Mouse (Mus musculus) skeletal muscle tissue, adult 2 months (tissue): ENCODE results near the gene D630039A03Rik.
"Not testable (repeated sequence)": the region's sequence is repeated elsewhere in the genome, so short reads cannot be mapped to it uniquely, and the experiment has no call there.

Experiments used
- DNase-seq: peaks from one replicate; pipeline ENCODE4 v3.0.0-alpha.2; 2012; ENCODE audit warnings: low read depth, low spot score

Gene D630039A03Rik

DNA sequence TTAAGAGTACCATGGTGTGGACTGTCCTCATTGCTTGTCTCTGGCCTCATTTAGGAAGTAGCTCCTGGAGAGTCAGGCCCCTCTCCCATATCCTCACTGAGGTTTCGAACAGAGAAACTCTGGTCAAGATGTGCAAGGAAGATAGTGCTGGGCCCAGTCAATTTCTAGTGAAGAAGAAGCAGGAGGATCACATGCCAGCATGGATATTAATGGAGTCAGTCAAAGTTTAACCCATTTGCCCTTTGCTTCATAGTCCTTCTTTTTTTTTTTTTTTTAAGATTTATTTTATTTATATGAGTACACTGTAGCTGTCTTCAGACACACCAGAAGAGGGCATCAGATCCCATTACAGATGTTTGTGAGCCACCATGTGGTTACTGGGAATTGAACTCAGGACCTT lies 27.1 kb downstream of the D630039A03Rik start:
- DNase-seq = not testable (repeated sequence)

DNA sequence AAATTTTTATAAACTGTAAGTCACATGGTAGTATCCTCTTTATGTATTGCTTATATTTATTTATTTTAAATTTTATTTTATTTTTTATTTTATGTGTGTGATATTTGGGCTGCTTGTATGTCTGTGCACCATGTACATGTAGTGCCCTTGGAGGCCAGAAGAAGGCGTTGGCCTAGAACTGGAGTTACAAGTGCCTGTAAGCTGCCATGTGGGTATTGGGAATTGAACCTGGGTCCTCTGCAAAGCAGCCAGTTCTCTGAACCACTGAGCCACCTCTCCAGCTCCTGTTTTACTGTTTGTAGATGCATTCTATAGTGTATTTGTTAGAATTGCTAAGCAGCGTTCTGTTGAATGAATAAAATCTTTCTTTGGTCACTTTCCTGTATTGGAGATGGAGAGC lies 27.9 kb downstream of the D630039A03Rik start:
- DNase-seq = no peak

DNA sequence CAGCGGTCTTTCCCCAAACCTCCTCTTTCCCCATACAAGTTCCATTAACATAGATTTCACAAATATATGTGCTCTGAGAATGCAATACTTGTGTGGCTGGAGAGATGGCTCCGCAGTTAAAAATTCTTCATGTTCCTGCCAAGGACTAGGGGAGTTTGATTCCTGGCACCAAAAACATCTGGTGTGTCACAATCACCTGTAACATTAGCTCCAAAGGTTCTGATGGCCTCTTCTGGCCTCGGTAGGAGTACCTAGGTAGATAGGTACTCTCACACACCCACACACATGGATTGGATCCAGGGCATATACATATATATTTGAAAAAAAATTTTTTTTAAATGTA lies 29.2 kb downstream of the D630039A03Rik start:
- no peak for DNase-seq

DNA sequence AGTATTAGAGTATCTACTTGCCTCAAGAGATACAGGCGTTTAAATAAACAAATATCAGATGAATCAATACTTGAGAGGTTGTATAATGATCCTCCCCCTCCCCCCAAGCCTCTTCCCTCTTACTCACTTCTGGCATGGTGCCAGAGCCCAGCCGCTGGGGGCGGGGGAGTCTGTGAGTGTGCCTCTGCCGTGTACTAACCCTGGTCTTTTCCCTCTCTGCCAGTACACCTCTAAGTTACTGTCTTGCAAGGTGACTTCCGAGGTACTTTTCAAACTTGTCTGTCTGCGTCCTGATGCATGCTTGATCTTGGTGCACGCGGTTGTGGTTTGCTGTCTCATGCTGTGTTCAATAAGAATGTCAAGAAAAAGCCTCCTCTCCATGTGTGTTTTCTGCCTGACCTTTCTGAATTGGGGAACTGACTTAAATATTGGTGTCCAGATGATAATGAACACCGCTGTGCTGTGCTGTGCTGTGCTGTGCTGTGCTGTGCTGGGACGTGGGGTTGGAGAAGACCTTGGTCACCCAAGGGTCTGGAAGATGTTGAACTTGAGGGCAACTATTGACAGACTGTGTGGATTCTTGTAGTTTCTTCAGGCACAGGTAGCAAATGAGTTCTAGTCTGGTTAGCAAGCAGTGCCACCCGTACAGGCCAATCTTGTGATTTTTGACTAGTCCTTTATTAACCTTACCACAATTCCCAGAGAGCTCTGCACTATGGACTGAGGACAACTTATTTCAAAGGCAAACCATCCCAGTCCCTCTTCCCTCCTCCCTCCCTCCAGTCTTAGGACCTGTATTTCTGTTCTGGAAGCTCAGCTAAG lies 29.8 kb downstream of the D630039A03Rik start:
- DNase-seq = no peak

DNA sequence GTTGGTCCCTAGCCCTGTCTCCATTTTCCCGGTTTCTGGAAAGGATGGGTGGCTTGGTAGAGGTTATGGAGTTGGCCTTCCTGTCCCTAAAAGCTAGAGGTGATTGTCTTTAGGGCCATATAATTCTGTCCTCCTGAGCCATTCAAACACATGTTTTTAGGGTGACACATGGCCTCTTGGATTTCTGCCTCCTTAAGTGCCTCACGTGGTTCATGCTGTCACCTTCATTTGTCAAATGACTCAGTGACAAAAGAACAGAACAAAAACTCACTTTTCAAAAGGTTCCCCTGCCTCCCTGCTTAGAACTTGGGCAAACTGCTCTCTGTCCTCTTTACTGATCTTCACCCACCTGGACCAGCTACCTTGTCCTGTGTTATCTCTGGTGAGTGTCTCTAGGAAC lies 30.9 kb downstream of the D630039A03Rik start:
- no peak for DNase-seq

DNA sequence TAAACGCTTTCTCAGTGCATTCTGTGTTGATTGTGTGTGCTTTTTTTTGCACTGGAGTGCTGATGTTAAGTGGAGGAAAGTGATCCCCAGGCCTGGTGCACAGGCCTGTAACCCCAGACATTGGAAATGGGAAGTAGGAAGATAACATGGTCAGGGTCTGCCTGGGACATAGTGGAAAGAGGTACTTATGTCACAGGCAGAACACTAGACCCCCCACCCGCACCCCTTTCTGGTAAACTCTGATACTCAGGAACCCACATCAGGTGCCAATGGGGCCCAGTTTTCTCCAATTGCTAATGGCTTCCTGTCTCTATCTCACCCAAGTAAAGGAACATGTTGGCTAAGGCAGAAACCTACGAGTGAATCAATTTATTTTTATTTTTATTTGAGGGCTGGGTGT lies 31.6 kb downstream of the D630039A03Rik start:
- DNase-seq = no peak

DNA sequence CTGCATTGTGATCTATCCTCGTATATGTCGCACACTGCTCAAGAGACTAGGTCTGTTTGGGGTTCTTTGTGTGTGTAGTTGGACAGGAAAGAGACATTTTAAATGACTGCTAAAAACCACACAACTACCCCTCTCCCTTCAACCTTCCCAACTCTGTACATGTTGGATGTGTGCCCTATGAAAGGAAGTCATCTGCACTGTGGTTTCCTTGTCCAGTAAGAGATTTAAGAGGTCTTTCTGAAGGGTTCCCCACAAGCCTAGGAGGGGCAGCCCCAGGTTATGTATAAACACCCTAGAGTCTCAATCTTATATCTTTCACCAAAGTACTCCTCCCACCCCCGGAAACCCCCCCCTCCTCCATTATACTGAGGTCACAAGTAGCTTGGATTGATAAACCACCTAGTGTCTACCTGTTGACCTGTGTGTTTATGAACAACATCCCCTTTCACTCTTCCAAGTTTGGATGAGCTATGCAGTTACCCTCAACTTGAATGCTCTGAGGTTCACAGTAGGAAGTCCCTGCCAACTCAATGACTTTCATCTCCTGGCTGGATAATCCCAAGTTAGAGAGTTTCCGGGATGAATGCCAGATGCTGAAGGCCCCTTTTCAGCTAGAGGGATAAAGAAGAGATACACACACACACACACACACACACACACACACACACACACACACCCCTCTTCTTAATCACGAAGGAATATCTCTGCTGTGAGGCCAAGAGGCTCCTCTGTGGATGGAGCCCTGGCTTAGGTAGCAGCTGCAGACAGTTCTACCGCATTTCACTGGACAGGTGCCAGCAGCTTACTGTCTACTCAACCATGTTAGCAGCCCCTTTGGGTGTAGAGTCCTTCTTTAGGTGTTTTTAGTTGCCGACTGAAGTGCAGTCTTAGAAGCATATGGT lies 32.3 kb downstream of the D630039A03Rik start:
- DNase-seq = no peak

DNA sequence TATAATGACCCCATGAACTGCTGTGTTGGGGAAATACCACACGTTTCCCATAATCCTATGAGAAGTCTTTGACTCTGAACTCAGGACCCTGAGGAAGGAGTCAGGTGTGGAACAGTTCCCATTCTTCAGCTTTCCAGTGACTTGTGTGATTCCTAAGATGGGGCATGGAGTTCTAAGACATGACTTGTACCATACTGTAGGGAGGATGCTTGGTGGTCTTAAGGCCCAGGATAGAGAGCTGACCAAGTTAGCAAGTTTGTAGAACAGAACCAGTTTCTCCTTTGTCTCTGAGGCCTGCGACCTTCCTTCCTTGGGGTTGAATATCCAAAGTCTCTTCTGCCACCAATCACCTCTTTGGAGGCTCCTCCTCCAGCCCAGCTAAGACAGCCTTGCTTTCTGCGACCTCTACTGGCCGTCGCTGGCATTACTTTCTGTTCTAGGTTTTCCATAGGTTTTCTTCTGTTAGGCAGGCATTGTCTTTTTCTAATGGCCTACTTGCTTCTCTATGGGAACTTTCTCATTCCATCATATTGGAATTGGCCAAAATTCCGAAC lies 36.2 kb downstream of the D630039A03Rik start:
- peak; percentile 58 for DNase-seq

DNA sequence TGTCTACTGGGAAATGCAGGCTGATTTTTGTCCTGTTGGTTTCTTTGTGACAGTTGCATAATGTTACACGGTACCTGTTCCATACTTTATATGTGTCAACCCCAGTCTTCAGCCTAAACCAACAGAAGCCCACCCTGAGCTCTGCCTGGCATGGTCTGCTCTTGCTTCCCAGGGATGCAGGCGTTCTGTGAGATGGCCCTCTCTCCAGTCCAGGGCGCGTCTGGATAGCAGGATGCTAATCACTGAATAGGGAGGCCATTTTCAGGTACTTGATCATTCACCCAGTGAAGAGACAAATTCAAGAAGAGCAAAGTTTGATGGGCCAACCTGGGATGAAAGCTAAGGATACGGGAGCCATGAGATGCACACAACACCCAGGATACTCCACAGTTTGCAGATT lies 37.0 kb downstream of the D630039A03Rik start:
- DNase-seq = no peak

DNA sequence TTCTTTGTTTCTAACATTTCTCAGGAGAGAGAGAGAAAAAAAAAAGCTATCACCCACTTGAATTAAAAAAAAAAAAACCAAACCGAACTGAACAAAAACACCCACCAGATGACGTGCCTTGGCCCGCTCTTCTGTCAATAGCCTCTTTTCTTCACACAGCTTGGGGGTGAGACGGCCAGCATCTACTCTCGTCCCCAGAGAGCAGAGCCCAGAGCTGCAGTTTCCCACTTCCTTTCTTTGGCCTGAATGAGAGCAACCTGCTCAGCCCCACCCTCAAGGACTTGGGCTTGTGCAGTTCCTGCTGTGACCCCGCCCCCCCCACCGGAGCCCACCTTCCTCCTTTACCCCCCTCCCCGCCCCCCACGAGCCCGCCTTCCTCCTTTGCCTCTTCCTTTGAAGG lies 48.6 kb downstream of the D630039A03Rik start:
- DNase-seq = no peak

DNA sequence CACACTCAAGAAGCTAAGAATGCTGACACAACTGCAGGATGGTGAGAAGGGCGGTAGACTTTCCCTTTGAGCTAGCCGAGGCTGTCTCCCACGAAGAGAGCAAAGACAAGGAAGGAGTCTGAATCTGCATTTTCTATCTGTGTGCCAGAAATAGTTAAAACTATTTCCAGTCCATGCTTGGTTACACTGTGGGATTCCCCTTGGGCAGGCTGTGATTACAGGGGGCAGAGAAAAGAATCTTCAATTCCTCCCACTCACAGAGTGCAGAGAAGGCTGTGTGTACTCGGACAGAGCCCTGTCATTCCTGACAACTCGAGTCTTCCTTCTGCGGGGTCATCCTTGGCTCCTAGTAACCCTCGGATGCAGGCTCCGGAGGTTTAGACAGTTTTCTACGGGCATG lies 49.1 kb downstream of the D630039A03Rik start:
- DNase-seq = no peak

DNA sequence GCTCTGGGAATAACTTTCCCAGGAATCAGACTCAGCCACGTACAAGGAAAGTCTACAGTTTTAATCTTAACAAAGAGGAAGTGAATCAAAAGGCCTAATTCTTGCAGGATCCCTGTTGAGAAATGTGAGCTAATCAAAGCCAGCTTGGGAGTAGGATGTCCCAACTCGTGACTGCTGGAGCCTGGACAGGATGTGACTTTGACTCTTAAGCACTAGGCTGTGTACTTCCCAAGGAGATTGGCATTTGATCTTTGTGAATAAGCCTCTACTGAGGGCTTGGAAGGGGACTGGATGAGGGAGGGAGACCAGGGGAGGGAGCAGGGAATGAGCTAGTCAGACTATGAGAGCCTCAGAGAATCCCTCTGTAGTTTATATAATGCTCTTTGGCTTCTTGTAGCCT lies 50.0 kb downstream of the D630039A03Rik start:
- peak; percentile 54 for DNase-seq

DNA sequence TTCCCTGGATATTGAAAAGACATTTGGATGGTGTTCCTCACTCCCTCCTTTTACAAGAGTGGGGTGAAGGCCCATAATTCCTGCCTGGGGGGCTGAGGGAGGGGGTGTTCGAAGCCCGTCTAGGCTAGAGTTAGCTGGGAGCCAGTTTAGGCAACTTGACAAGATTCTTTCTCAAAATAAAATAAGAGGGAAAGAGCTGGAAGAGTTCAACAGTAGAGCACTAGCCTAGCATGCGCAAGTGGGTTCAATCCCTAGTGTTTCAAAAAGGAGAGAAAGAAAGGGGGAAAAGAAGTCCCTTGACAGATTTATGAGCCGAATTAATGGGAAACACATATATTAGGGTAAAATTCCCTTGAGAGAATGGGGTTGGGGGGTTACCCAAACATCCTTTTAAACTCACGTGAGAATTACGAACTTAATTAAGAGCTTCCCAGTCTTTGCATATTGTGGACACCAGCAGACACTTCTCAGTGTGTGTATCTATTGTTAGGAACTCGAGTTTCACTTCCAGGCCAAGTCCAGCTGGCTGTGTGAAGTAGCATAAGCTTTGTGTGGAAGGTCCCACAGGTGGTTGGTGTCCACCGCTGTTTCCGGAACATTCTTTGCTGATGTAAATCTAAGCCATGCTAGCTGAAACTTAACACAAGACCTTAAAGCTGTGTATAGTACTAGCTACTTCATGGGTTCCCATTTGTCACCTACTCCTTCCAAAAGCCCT lies 53.7 kb downstream of the D630039A03Rik start:
- no peak for DNase-seq

DNA sequence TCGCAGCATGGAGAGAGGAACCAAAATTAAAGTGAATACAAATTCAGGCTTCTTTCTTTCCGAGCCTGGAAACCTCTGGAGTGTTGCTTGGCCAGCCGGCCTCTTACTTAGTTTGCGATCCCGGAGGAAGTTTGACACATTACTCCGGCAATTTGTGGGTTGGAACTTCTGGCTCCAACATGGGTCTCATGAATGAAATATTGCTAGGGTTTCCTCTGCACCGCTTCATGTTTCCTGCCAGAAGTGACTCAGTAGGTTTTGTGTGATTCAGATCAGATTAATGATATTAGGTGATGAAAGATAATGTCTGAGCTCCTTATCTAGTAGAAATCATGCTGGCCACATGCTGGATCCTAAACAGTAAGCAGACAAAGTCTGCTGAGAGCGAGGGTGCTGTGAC lies 54.2 kb downstream of the D630039A03Rik start:
- DNase-seq = peak; percentile 64

DNA sequence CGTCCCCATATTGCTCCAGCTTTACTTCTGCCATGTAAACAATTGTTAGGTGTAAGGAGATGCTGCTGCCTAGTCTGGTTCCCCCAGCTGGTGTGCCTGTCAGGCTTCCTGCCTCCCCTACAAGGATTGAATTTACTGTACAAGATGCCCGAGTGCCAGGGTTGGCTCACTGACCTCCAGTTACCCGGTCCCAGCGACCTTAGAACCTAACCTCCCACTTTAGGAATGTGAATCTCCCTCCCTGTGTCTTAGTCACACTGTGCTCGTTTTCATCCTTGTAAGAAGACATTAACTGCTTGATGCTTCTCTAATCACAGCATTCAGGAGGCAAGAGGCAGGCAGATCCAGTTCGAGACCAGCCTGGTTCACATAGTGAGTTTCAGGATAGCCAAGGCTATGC lies 54.9 kb downstream of the D630039A03Rik start:
- DNase-seq = no peak

DNA sequence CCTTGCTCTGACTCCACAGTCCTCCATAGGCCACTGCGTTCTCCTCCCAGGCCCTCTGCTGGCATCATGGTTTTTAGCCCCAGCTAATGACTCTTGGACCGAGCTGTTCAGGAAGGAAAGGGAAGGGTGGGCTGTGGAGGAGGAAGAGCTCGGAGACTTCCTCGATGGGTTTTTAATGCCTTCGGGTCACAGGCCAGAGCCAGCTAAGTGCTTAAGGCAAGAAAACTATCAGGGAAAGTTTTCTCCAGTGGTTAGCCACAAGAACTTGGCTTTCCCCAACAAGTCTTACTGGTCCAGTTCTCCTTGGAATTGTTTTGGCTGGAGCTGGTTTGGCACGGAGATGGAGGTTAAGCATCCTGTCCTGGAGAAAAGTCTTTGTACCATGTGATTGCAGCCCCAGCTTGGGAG lies 55.9 kb downstream of the D630039A03Rik start:
- DNase-seq = peak; percentile 87
